Mouse (Mus musculus): Measurements from ENCODE around the gene Phldb2.

Gene Phldb2

GRCm38 (mm10) chr16:45892928-45893327, 60.5 kb downstream of the Phldb2 start:
- DNase-seq (ENCODE audit: low spot score), result no peak

- DNase-seq (ENCODE audit: low spot score), result no peak
Observed at GRCm38 (mm10) chr16:45890471-45891200, 62.8 kb downstream of the Phldb2 start.

GRCm38 (mm10) chr16:45889636-45890035, 63.8 kb downstream of the Phldb2 start:
- DNase-seq (ENCODE audit: low spot score), result no peak

- DNase-seq (ENCODE audit: low spot score), result peak; percentile 76
Observed at GRCm38 (mm10) chr16:45886599-45886998, 66.8 kb downstream of the Phldb2 start.

- no peak for DNase-seq (ENCODE audit: low spot score)
Observed at GRCm38 (mm10) chr16:45884194-45884593, 69.2 kb downstream of the Phldb2 start.

GRCm38 (mm10) chr16:45881177-45881832, 72.1 kb downstream of the Phldb2 start:
- no peak for DNase-seq (ENCODE audit: low spot score)

GRCm38 (mm10) chr16:45880101-45880751, 73.2 kb downstream of the Phldb2 start:
- DNase-seq (ENCODE audit: low spot score), result no peak

GRCm38 (mm10) chr16:45877739-45878138, 75.7 kb downstream of the Phldb2 start:
- DNase-seq (ENCODE audit: low spot score), result no peak

GRCm38 (mm10) chr16:45877171-45877570, 76.2 kb downstream of the Phldb2 start:
- peak; percentile 30 for DNase-seq (ENCODE audit: low spot score)

GRCm38 (mm10) chr16:45873397-45873796, 80.0 kb downstream of the Phldb2 start:
- peak; percentile 47 for DNase-seq (ENCODE audit: low spot score)

- no peak for DNase-seq (ENCODE audit: low spot score)
Observed at GRCm38 (mm10) chr16:45871286-45871976, 82.0 kb downstream of the Phldb2 start.

GRCm38 (mm10) chr16:45870651-45871050, 82.7 kb downstream of the Phldb2 start:
- no peak for DNase-seq (ENCODE audit: low spot score)

- DNase-seq (ENCODE audit: low spot score), result no peak
Observed at GRCm38 (mm10) chr16:45869044-45869443, 84.4 kb downstream of the Phldb2 start.

- DNase-seq (ENCODE audit: low spot score), result no peak
Observed at GRCm38 (mm10) chr16:45857277-45857863, 96.0 kb downstream of the Phldb2 start.

GRCm38 (mm10) chr16:45854499-45854898, 98.9 kb downstream of the Phldb2 start:
- DNase-seq (ENCODE audit: low spot score), result no peak

GRCm38 (mm10) chr16:45849045-45849444, 104.4 kb downstream of the Phldb2 start:
- no peak for DNase-seq (ENCODE audit: low spot score)

- peak; percentile 23 for DNase-seq (ENCODE audit: low spot score)
Observed at GRCm38 (mm10) chr16:45844875-45845274, 108.5 kb downstream of the Phldb2 start.

- DNase-seq (ENCODE audit: low spot score), result peak; percentile 83
Observed at GRCm38 (mm10) chr16:45844049-45844780, 109.2 kb downstream of the Phldb2 start.

GRCm38 (mm10) chr16:45843351-45843891, 110.0 kb downstream of the Phldb2 start:
- DNase-seq (ENCODE audit: low spot score), result peak; percentile 41

- no peak for DNase-seq (ENCODE audit: low spot score)
Observed at GRCm38 (mm10) chr16:45842440-45842839, 111.0 kb downstream of the Phldb2 start.

GRCm38 (mm10) chr16:45841806-45842205, 111.6 kb downstream of the Phldb2 start:
- no peak for DNase-seq (ENCODE audit: low spot score)
